Mouse (Mus musculus) MEL (cell line): Measurements from ENCODE around the gene Atp6v0a1. TPM values are rescaled to one million over a fixed set of nuclear protein-coding genes. Genes with fewer than 3 reads are reported as not detected.

ENCODE experiments used
- DNase-seq: peaks from one replicate; pipeline ENCODE4 v3.0.0; 2011; ENCODE audit warnings: low read depth, low spot score
- H3K27ac ChIP-seq: 2 replicates; pipeline ENCODE4 v1.5.1; 2012; ENCODE audit warnings: low read depth, mild to moderate bottlenecking, control low read depth, low read length, moderate library complexity; ENCODE audit not compliant: control insufficient read depth
- H3K27me3 ChIP-seq, 2 experiments: fragments of 150-350 bp in 1 of 2; sonication (generic) in 1 of 2; 2 replicates each; pipeline ENCODE4 v1.6.1; 2012; ENCODE audit warnings: low read length in 2 of 2, mild to moderate bottlenecking in 2 of 2, improper control_type of control experiment in 1 of 2, moderate library complexity in 1 of 2; ENCODE audit not compliant: insufficient read depth in 2 of 2, control insufficient read depth in 1 of 2
- H3K36me3 ChIP-seq, 2 experiments: 2 replicates each; pipeline ENCODE4 v1.6.1; 2012 to 2014; ENCODE audit warnings: low read length in 2 of 2, improper control_type of control experiment in 1 of 2, inconsistent platforms in 1 of 2, mild to moderate bottlenecking in 1 of 2; ENCODE audit not compliant: insufficient read depth in 2 of 2, control insufficient read depth in 1 of 2
- H3K4me1 ChIP-seq, 2 experiments: fragments of 150-350 bp in 1 of 2; sonication (generic) in 1 of 2; 2 replicates each; pipeline ENCODE4 v1.6.1; 2012; ENCODE audit warnings: low read length in 2 of 2, improper control_type of control experiment in 1 of 2, mild to moderate bottlenecking in 1 of 2; ENCODE audit not compliant: insufficient read depth in 2 of 2, control insufficient read depth in 1 of 2
- H3K4me3 ChIP-seq, 2 experiments: fragments of 150-350 bp in 1 of 2; sonication (generic) in 1 of 2; 2 replicates each; pipeline ENCODE4 v1.5.1; 2012; ENCODE audit warnings: low read depth in 2 of 2, low read length in 2 of 2, mild to moderate bottlenecking in 2 of 2, moderate library complexity in 2 of 2, control low read depth in 1 of 2, improper control_type of control experiment in 1 of 2; ENCODE audit not compliant: control insufficient read depth in 1 of 2, insufficient read depth in 1 of 2
- H3K79me2 ChIP-seq: 2 replicates; pipeline ENCODE4 v1.6.1; 2012; ENCODE audit warnings: mild to moderate bottlenecking, low read length, moderate library complexity; ENCODE audit not compliant: control insufficient read depth, poor library complexity, insufficient read depth
- H3K9ac ChIP-seq: 2 replicates; pipeline ENCODE4 v1.6.1; 2012; ENCODE audit warnings: low read depth, mild to moderate bottlenecking, control low read depth, low read length, moderate library complexity; ENCODE audit not compliant: control insufficient read depth, poor library complexity, severe bottlenecking
- H3K9me3 ChIP-seq: fragments of 150-350 bp; sonication (generic); replicated peaks from 2 replicates; pipeline ENCODE4 v1.6.1; 2012; ENCODE audit warnings: mild to moderate bottlenecking, low read length, improper control_type of control experiment, moderate library complexity; ENCODE audit not compliant: insufficient read depth
- BHLHE40 ChIP-seq: IDR thresholded peaks from 2 replicates; pipeline ENCODE4 v1.6.1; 2012; ENCODE audit warnings: low read depth, mild to moderate bottlenecking, inconsistent platforms, low read length, improper control_type of control experiment, borderline replicate concordance
- CHD1 ChIP-seq: IDR thresholded peaks from 2 replicates; pipeline ENCODE4 v1.6.1; 2012; ENCODE audit warnings: low read depth, mild to moderate bottlenecking, inconsistent platforms, low read length, improper control_type of control experiment
- CTCF ChIP-seq, 3 experiments: IDR thresholded peaks in 2 of 3; conservative IDR thresholded peaks in 1 of 3; 2 replicates each; pipeline ENCODE4 v1.5.1; 2011 to 2012; ENCODE audit warnings: low read length in 3 of 3, low read depth in 2 of 3, mild to moderate bottlenecking in 2 of 3, improper control_type of control experiment in 1 of 3, inconsistent platforms in 1 of 3, mixed read lengths in 1 of 3, moderate library complexity in 1 of 3; ENCODE audit not compliant: control insufficient read depth in 1 of 3, insufficient read depth in 1 of 3, poor library complexity in 1 of 3, severe bottlenecking in 1 of 3
- E2F4 ChIP-seq: IDR thresholded peaks from 2 replicates; pipeline ENCODE4 v1.6.1; 2011; ENCODE audit warnings: low read depth, low read length, improper control_type of control experiment, borderline replicate concordance
- EP300 ChIP-seq, 2 experiments: IDR thresholded peaks; 2 replicates each; pipeline ENCODE4 v1.6.1; 2011; ENCODE audit warnings: improper control_type of control experiment in 2 of 2, low read length in 2 of 2, low read depth in 1 of 2, mild to moderate bottlenecking in 1 of 2
- ETS1 ChIP-seq: IDR thresholded peaks from 2 replicates; pipeline ENCODE4 v1.6.1; 2012; ENCODE audit warnings: low read depth, mild to moderate bottlenecking, inconsistent platforms, low read length, improper control_type of control experiment, moderate library complexity
- GABPA ChIP-seq: IDR thresholded peaks from 2 replicates; pipeline ENCODE4 v1.6.1; 2012; ENCODE audit warnings: low read depth, mild to moderate bottlenecking, inconsistent platforms, low read length, improper control_type of control experiment, moderate library complexity
- HCFC1 ChIP-seq: IDR thresholded peaks from 2 replicates; pipeline ENCODE4 v1.6.1; 2012; ENCODE audit warnings: low read depth, mild to moderate bottlenecking, inconsistent platforms, low read length, improper control_type of control experiment, moderate library complexity
- JUND ChIP-seq: IDR thresholded peaks from 2 replicates; pipeline ENCODE4 v1.6.1; 2011; ENCODE audit warnings: low read depth, mild to moderate bottlenecking, improper control_type of control experiment, low read length
- MAX ChIP-seq: IDR thresholded peaks from 2 replicates; pipeline ENCODE4 v1.6.1; 2011; ENCODE audit warnings: low read length, improper control_type of control experiment
- MAZ ChIP-seq: IDR thresholded peaks from 2 replicates; pipeline ENCODE4 v1.6.1; 2012; ENCODE audit warnings: low read depth, mild to moderate bottlenecking, inconsistent platforms, low read length, improper control_type of control experiment
- MEF2A ChIP-seq: IDR thresholded peaks from 2 replicates; pipeline ENCODE4 v1.6.1; 2014; ENCODE audit warnings: low read depth, mild to moderate bottlenecking, inconsistent platforms, low read length, improper control_type of control experiment; ENCODE audit not compliant: poor library complexity, insufficient replicate concordance, severe bottlenecking; ENCODE audit errors: extremely low read depth
- MXI1 ChIP-seq: IDR thresholded peaks from 2 replicates; pipeline ENCODE4 v1.6.1; 2011; ENCODE audit warnings: mild to moderate bottlenecking, low read depth, low read length, improper control_type of control experiment
- MYC ChIP-seq: IDR thresholded peaks from 2 replicates; pipeline ENCODE4 v1.6.1; 2011; ENCODE audit warnings: low read depth, mild to moderate bottlenecking, low read length, improper control_type of control experiment, moderate library complexity
- NELFE ChIP-seq: IDR thresholded peaks from 2 replicates; pipeline ENCODE4 v1.6.1; 2011; ENCODE audit warnings: low read depth, low read length, improper control_type of control experiment
- NRF1 ChIP-seq: IDR thresholded peaks from 2 replicates; pipeline ENCODE4 v1.6.1; 2014; ENCODE audit warnings: low read depth, mild to moderate bottlenecking, inconsistent platforms, low read length, improper control_type of control experiment, moderate library complexity; ENCODE audit not compliant: poor library complexity, insufficient read depth, severe bottlenecking
- POLR2A ChIP-seq, 2 experiments: IDR thresholded peaks; 2 replicates each; pipeline ENCODE4 v1.6.1; 2011 to 2012; ENCODE audit warnings: low read length in 2 of 2, mild to moderate bottlenecking in 2 of 2, control low read depth in 1 of 2, improper control_type of control experiment in 1 of 2, low read depth in 1 of 2, moderate library complexity in 1 of 2; ENCODE audit not compliant: control insufficient read depth in 1 of 2, insufficient read depth in 1 of 2, poor library complexity in 1 of 2
- POLR2AphosphoS2 ChIP-seq: IDR thresholded peaks from 2 replicates; pipeline ENCODE4 v1.6.1; 2011; ENCODE audit warnings: low read length, improper control_type of control experiment
- RAD21 ChIP-seq: IDR thresholded peaks from 2 replicates; pipeline ENCODE4 v1.6.1; 2011; ENCODE audit warnings: mild to moderate bottlenecking, low read depth, low read length, improper control_type of control experiment
- SIN3A ChIP-seq: IDR thresholded peaks from 2 replicates; pipeline ENCODE4 v1.6.1; 2012; ENCODE audit warnings: low read length, improper control_type of control experiment, inconsistent platforms
- SMC3 ChIP-seq: IDR thresholded peaks from 2 replicates; pipeline ENCODE4 v1.6.1; 2011; ENCODE audit warnings: low read depth, low read length, improper control_type of control experiment
- UBTF ChIP-seq: IDR thresholded peaks from 2 replicates; pipeline ENCODE4 v1.6.1; 2012; ENCODE audit warnings: low read depth, mild to moderate bottlenecking, inconsistent platforms, low read length, improper control_type of control experiment, moderate library complexity, borderline replicate concordance; ENCODE audit not compliant: insufficient read depth
- USF1 ChIP-seq: IDR thresholded peaks from 2 replicates; pipeline ENCODE4 v1.6.1; 2014; ENCODE audit warnings: low read depth, mild to moderate bottlenecking, inconsistent platforms, low read length, improper control_type of control experiment, moderate library complexity
- USF2 ChIP-seq, 2 experiments: IDR thresholded peaks; 2 replicates each; pipeline ENCODE4 v1.6.1; 2011 to 2012; ENCODE audit warnings: improper control_type of control experiment in 2 of 2, low read length in 2 of 2, borderline replicate concordance in 1 of 2, inconsistent platforms in 1 of 2, low read depth in 1 of 2, mild to moderate bottlenecking in 1 of 2; ENCODE audit not compliant: insufficient read depth in 1 of 2
- ZC3H11A ChIP-seq: IDR thresholded peaks from 2 replicates; pipeline ENCODE4 v1.6.1; 2012; ENCODE audit warnings: low read depth, mild to moderate bottlenecking, inconsistent platforms, low read length, improper control_type of control experiment
- ZMIZ1 ChIP-seq: IDR thresholded peaks from 2 replicates; pipeline ENCODE4 v1.6.1; 2012; ENCODE audit warnings: low read depth, mild to moderate bottlenecking, inconsistent platforms, low read length, improper control_type of control experiment, moderate library complexity
- polyA plus RNA-seq, 2 experiments: library from polyadenylated mRNA; stranded (reverse) in 1 of 2; unstranded in 1 of 2; fragments of >175 nt in 1 of 2; fragments of >200 nt in 1 of 2; gene quantifications; 2 replicates each; pipeline versions ENCODE4 v1.2.1 to v1.2.4; 2012; ENCODE audit warnings: low replicate concordance in 2 of 2, low read depth in 1 of 2; ENCODE audit not compliant: insufficient read length in 2 of 2, insufficient read depth in 1 of 2, missing spikeins in 1 of 2
- total RNA-seq: library from RNA; depleted of rRNA; stranded (reverse); fragments of 300-350 nt; gene quantifications from 2 replicates; pipeline ENCODE4 v1.2.3, GENCODE M21; 2012

Atp6v0a1 gene
- total and polyA plus RNA-seq, 3 experiments: 12.8 to 23.2 TPM; not detected in 1

GRCm38 (mm10) chr11:101060126-101060525 is 50.9 kb downstream of the Atp6v0a1 start:
- H3K4me3 ChIP-seq: no peak overlapping the region
- H3K27ac ChIP-seq: no peak overlapping the region
- TF ChIP-seq MYC (no peak), USF2 (IDR thresholded peaks at IDR 0.05; ENCODE audit: borderline replicate concordance in 1 of 2, insufficient read depth in 1 of 2, low read depth in 1 of 2, low read length in 2 of 2) (no peak), UBTF (no peak), MAX (no peak), JUND (no peak), ZMIZ1 (no peak), MAZ (no peak), ETS1 (no peak), POLR2A (IDR thresholded peaks at IDR 0.05; ENCODE audit: control insufficient read depth in 1 of 2, insufficient read depth in 1 of 2, low read depth in 1 of 2, low read length in 2 of 2, poor library complexity in 1 of 2) (no peak), ZC3H11A (no peak), USF1 (no peak), NRF1 (no peak), EP300 (IDR thresholded peaks at IDR 0.05; ENCODE audit: low read depth in 1 of 2, low read length in 2 of 2) (no peak), GABPA (no peak), BHLHE40 (no peak), NELFE (no peak), CHD1 (no peak), CTCF (IDR thresholded peaks at IDR 0.05 in 2 of 3, conservative IDR thresholded peaks at IDR 0.05 in 1 of 3; ENCODE audit: control insufficient read depth in 1 of 3, insufficient read depth in 1 of 3, low read depth in 2 of 3, low read length in 3 of 3, poor library complexity in 1 of 3, severe bottlenecking in 1 of 3) (no peak)
- H3K36me3 ChIP-seq: peaks cover 0 to 16% of the 10 kb centered on the region in 2 experiments; a peak in 2 of 4 replicates
- DNase-seq: no peak
- no peaks in the 10 kb centered on the region for H3K79me2 ChIP-seq
- no peak overlapping the region for H3K9ac ChIP-seq
- H3K9me3 ChIP-seq: no peaks in the 10 kb centered on the region
- no peaks in the 10 kb centered on the region for H3K27me3 ChIP-seq
- H3K4me1 ChIP-seq: peaks cover 12 to 21% of the 10 kb centered on the region in 2 experiments

- peaks cover 0 to 16% of the 10 kb centered on the region in 2 experiments; a peak in 2 of 4 replicates for H3K36me3 ChIP-seq
Observed at GRCm38 (mm10) chr11:101061049-101061448, 51.8 kb downstream of the Atp6v0a1 start.

More at GRCm38 (mm10) chr11:101061049-101061448, 51.8 kb downstream of the Atp6v0a1 start:
- DNase-seq: no peak
- no peak overlapping the region for H3K27ac ChIP-seq
- H3K4me3 ChIP-seq: no peak overlapping the region
- peaks cover 12 to 21% of the 10 kb centered on the region in 2 experiments for H3K4me1 ChIP-seq
- H3K79me2 ChIP-seq: no peaks in the 10 kb centered on the region
- no peak overlapping the region for H3K9ac ChIP-seq
- TF ChIP-seq CTCF (IDR thresholded peaks at IDR 0.05 in 2 of 3, conservative IDR thresholded peaks at IDR 0.05 in 1 of 3; ENCODE audit: control insufficient read depth in 1 of 3, insufficient read depth in 1 of 3, low read depth in 2 of 3, low read length in 3 of 3, poor library complexity in 1 of 3, severe bottlenecking in 1 of 3): no peak
- no peak for TF ChIP-seq CHD1
- TF ChIP-seq HCFC1: no peak
- no peak for TF ChIP-seq SIN3A
- TF ChIP-seq RAD21: no peak
- TF ChIP-seq MXI1: no peak
- TF ChIP-seq GABPA: no peak
- no peak for TF ChIP-seq E2F4
- no peak for TF ChIP-seq POLR2AphosphoS2
- TF ChIP-seq UBTF: no peak
- TF ChIP-seq MAX: no peak
- no peak for TF ChIP-seq MEF2A
- no peak for TF ChIP-seq BHLHE40
- TF ChIP-seq JUND: no peak
- TF ChIP-seq NELFE: no peak
- TF ChIP-seq SMC3: no peak
- no peaks in the 10 kb centered on the region for H3K9me3 ChIP-seq
- H3K27me3 ChIP-seq: no peaks in the 10 kb centered on the region
